Mouse (Mus musculus) common myeloid progenitor, adult 5-6 weeks (primary cell): Measurements from ENCODE around the gene Hras. TPM values are rescaled to one million over a fixed set of nuclear protein-coding genes. Genes with fewer than 3 reads are reported as not detected.

Source experiments
- ATAC-seq: replicated peaks from 2 replicates; pipeline ENCODE4 v1.8.0; 2016; ENCODE audit warnings: low read depth, mild to moderate bottlenecking, moderate TSS enrichment, inconsistent platforms; ENCODE audit not compliant: poor library complexity, severe bottlenecking
- total RNA-seq: library from RNA; stranded (forward); fragments of 200-1000, 187-1606 nt; gene quantifications from 2 replicates; pipeline ENCODE4 v1.2.3, GENCODE M21; 2017

The Hras gene
- 23.5 and 36.8 TPM in 2 replicates for total RNA-seq

- peak; percentile 93 for ATAC-seq
Measured at GRCm38 (mm10) chr7:141193948-141194347, at the start of gene Hras, which contains the start of gene Lrrc56. Gene Hras, minus strand, starts transcription at chr7:141194005. Gene Lrrc56, plus strand, starts transcription at chr7:141194157.

- no peak for ATAC-seq
Measured at GRCm38 (mm10) chr7:141231551-141231950, 37.7 kb upstream of the Hras start.

GRCm38 (mm10) chr7:141231111-141231510 is 37.3 kb upstream of the Hras start:
- no peak for ATAC-seq

GRCm38 (mm10) chr7:141230570-141230969 is 36.8 kb upstream of the Hras start:
- ATAC-seq, result no peak

GRCm38 (mm10) chr7:141229702-141230101 is 35.9 kb upstream of the Hras start:
- no peak for ATAC-seq

GRCm38 (mm10) chr7:141228279-141229067 is 34.7 kb upstream of the Hras start, which contains the start of gene Phrf1:
Gene Phrf1, plus strand, starts transcription at chr7:141228784.
- peak; percentile 97 for ATAC-seq

- 0 out of 2 replicates have a peak, but pooled peaks have one; percentile 1 for ATAC-seq
Measured at GRCm38 (mm10) chr7:141227796-141228195, 34.0 kb upstream of the Hras start.

GRCm38 (mm10) chr7:141226535-141226934 is 32.7 kb upstream of the Hras start:
- ATAC-seq, result no peak

GRCm38 (mm10) chr7:141222696-141223215 is 29.0 kb upstream of the Hras start:
- no peak for ATAC-seq

GRCm38 (mm10) chr7:141222126-141222467 is 28.3 kb upstream of the Hras start:
- no peak for ATAC-seq

GRCm38 (mm10) chr7:141221249-141222125 is 27.7 kb upstream of the Hras start:
- peak; percentile 95 for ATAC-seq

- ATAC-seq, result no peak
Measured at GRCm38 (mm10) chr7:141220377-141220776, 26.6 kb upstream of the Hras start.

- ATAC-seq, result no peak
Measured at GRCm38 (mm10) chr7:141219558-141220099, 25.8 kb upstream of the Hras start.

- ATAC-seq, result no peak
Measured at GRCm38 (mm10) chr7:141218557-141219133, 24.8 kb upstream of the Hras start.

GRCm38 (mm10) chr7:141218141-141218540 is 24.3 kb upstream of the Hras start:
- ATAC-seq, result no peak

GRCm38 (mm10) chr7:141217343-141218013 is 23.7 kb upstream of the Hras start:
- ATAC-seq, result no peak

GRCm38 (mm10) chr7:141216894-141217293 is 23.1 kb upstream of the Hras start:
- ATAC-seq, result no peak

GRCm38 (mm10) chr7:141215880-141216733 is 22.3 kb upstream of the Hras start:
- ATAC-seq, result peak; percentile 40
